Mouse (Mus musculus) testis, adult 2 months (tissue): ENCODE results near the gene Cep41.

Experiments used
- CTCF ChIP-seq: fragments of 200-500 bp; IDR thresholded peaks from 2 replicates; pipeline ENCODE4 v1.5.1; 2012; ENCODE audit warnings: low read depth, mild to moderate bottlenecking, inconsistent platforms, low read length, moderate library complexity; ENCODE audit not compliant: control insufficient read depth, insufficient read depth, insufficient replicate concordance
- POLR2A ChIP-seq: fragments of 200-500 bp; IDR thresholded peaks from 2 replicates; pipeline ENCODE4 v1.6.1; 2012; ENCODE audit warnings: low read depth, mild to moderate bottlenecking, inconsistent platforms, low read length, moderate library complexity; ENCODE audit not compliant: control insufficient read depth

GRCm38 (mm10) chr6:30732571-30733130, 39.1 kb upstream of the Cep41 start:
- TF ChIP-seq CTCF: no peak
- TF ChIP-seq POLR2A: no peak
